Mouse (Mus musculus) testis, adult 2 months (tissue): ENCODE measurements at regions not wholly inside any gene's neighbourhood (a gene's known extent, or its start where the extent isn't known, plus 50 kb on each side); places are given as distances from the start of the nearest gene placed in this dataset.

ENCODE experiments used
- H3K27ac ChIP-seq: fragments of 200-500 bp; 2 replicates; pipeline ENCODE4 v1.5.1; 2012; ENCODE audit warnings: low read depth, low read length; ENCODE audit not compliant: control insufficient read depth, insufficient read depth
- H3K27me3 ChIP-seq: fragments of 200-500 bp; 2 replicates; pipeline ENCODE4 v1.6.1; 2012; ENCODE audit warnings: mild to moderate bottlenecking, low read length, moderate library complexity; ENCODE audit not compliant: control insufficient read depth, insufficient read depth
- H3K36me3 ChIP-seq: fragments of 200-500 bp; 2 replicates; pipeline ENCODE4 v1.6.1; 2012; ENCODE audit warnings: mild to moderate bottlenecking, low read length; ENCODE audit not compliant: control insufficient read depth, insufficient read depth
- H3K4me1 ChIP-seq: fragments of 200-500 bp; 2 replicates; pipeline ENCODE4 v1.6.1; 2012; ENCODE audit warnings: low read length; ENCODE audit not compliant: control insufficient read depth, insufficient read depth
- H3K4me3 ChIP-seq: fragments of 200-500 bp; 2 replicates; pipeline ENCODE4 v1.5.1; 2012; ENCODE audit warnings: low read depth, mild to moderate bottlenecking, low read length, moderate library complexity, mixed read lengths; ENCODE audit not compliant: control insufficient read depth
- CTCF ChIP-seq: fragments of 200-500 bp; IDR thresholded peaks from 2 replicates; pipeline ENCODE4 v1.5.1; 2012; ENCODE audit warnings: low read depth, mild to moderate bottlenecking, inconsistent platforms, low read length, moderate library complexity; ENCODE audit not compliant: control insufficient read depth, insufficient read depth, insufficient replicate concordance
- POLR2A ChIP-seq: fragments of 200-500 bp; IDR thresholded peaks from 2 replicates; pipeline ENCODE4 v1.6.1; 2012; ENCODE audit warnings: low read depth, mild to moderate bottlenecking, inconsistent platforms, low read length, moderate library complexity; ENCODE audit not compliant: control insufficient read depth

GRCm38 (mm10) chr13:28408868-28409608, 151.7 kb downstream of the Gm11361 start:
- TF ChIP-seq CTCF: no peak
- no peak for TF ChIP-seq POLR2A
- no peaks in the 10 kb centered on the region for H3K36me3 ChIP-seq
- no peaks in the 10 kb centered on the region for H3K4me1 ChIP-seq
- no peak overlapping the region for H3K27ac ChIP-seq
- no peak overlapping the region for H3K4me3 ChIP-seq
- no peaks in the 10 kb centered on the region for H3K27me3 ChIP-seq

GRCm38 (mm10) chr13:28400459-28400858, 143.1 kb downstream of the Gm11361 start:
- Histone ChIP-seq H3K4me1 (no peaks in the 10 kb centered on the region), H3K27ac (no peak overlapping the region), H3K27me3 (no peaks in the 10 kb centered on the region), H3K36me3 (no peaks in the 10 kb centered on the region), H3K4me3 (no peak overlapping the region)
- no peak for TF ChIP-seq POLR2A
- no peak for TF ChIP-seq CTCF
